Mouse (Mus musculus): ENCODE data around the gene Irf4. TPM values are rescaled to one million over a fixed set of nuclear protein-coding genes. Genes with fewer than 3 reads are reported as not detected.

Gene Irf4
- polyA plus RNA-seq, 1 experiment from 2014 or later = 0.12 TPM

- Histone ChIP-seq H3K9me3 (ENCODE audit: control insufficient read depth) (no peaks in the 10 kb centered on the region), H3K9ac (ENCODE audit: low read depth, low read length) (no peak overlapping the region), H3K27me3 (replicated peaks; ENCODE audit: control insufficient read depth, insufficient read depth, low read length) (no peaks in the 10 kb centered on the region), H3K4me3 (ENCODE audit: low read depth, low read length) (no peak overlapping the region), H3K4me2 (replicated peaks; ENCODE audit: low read depth) (no peak overlapping the region), H3K27ac (ENCODE audit: low read depth, low read length) (no peak overlapping the region), H3K36me3 (ENCODE audit: control insufficient read depth, insufficient read depth) (no peaks in the 10 kb centered on the region), H3K4me1 (replicated peaks; ENCODE audit: control insufficient read depth, insufficient read depth, low read length) (no peaks in the 10 kb centered on the region)
- 51% methylated on average over 8 of the region's 8 CpGs for WGBS
- no peak for ATAC-seq
- no peak for TF ChIP-seq CTCF (IDR thresholded peaks at IDR 0.05; ENCODE audit: low read depth)
These were observed 25.2 kb upstream of the Irf4 start for GRCm38 (mm10) chr13:30723858-30724257.

- H3K4me1 ChIP-seq (replicated peaks; ENCODE audit: control insufficient read depth, insufficient read depth, low read length) = no peaks in the 10 kb centered on the region
- ATAC-seq = no peak
- H3K4me3 ChIP-seq (ENCODE audit: low read depth, low read length) = no peak overlapping the region
- H3K27ac ChIP-seq (ENCODE audit: low read depth, low read length) = no peak overlapping the region
- no peak for TF ChIP-seq CTCF (IDR thresholded peaks at IDR 0.05; ENCODE audit: low read depth)
- 24% methylated on average over 7 of the region's 7 CpGs for WGBS
- H3K36me3 ChIP-seq (ENCODE audit: control insufficient read depth, insufficient read depth) = no peaks in the 10 kb centered on the region
- H3K9me3 ChIP-seq (ENCODE audit: control insufficient read depth) = no peaks in the 10 kb centered on the region
- H3K9ac ChIP-seq (ENCODE audit: low read depth, low read length) = no peak overlapping the region
- H3K4me2 ChIP-seq (replicated peaks; ENCODE audit: low read depth) = no peak overlapping the region
- no peaks in the 10 kb centered on the region for H3K27me3 ChIP-seq (replicated peaks; ENCODE audit: control insufficient read depth, insufficient read depth, low read length)
These were observed 24.2 kb upstream of the Irf4 start for GRCm38 (mm10) chr13:30724691-30725271.

GRCm38 (mm10) chr13:30726879-30727278 is 22.1 kb upstream of the Irf4 start:
- Histone ChIP-seq H3K36me3 (ENCODE audit: control insufficient read depth, insufficient read depth) (no peaks in the 10 kb centered on the region), H3K27ac (ENCODE audit: low read depth, low read length) (no peak overlapping the region), H3K27me3 (replicated peaks; ENCODE audit: control insufficient read depth, insufficient read depth, low read length) (no peaks in the 10 kb centered on the region), H3K9me3 (ENCODE audit: control insufficient read depth) (no peaks in the 10 kb centered on the region), H3K4me3 (ENCODE audit: low read depth, low read length) (no peak overlapping the region), H3K4me1 (replicated peaks; ENCODE audit: control insufficient read depth, insufficient read depth, low read length) (no peaks in the 10 kb centered on the region), H3K4me2 (replicated peaks; ENCODE audit: low read depth) (no peak overlapping the region), H3K9ac (ENCODE audit: low read depth, low read length) (no peak overlapping the region)
- no peak for TF ChIP-seq CTCF (IDR thresholded peaks at IDR 0.05; ENCODE audit: low read depth)
- no peak for ATAC-seq
- WGBS = 82% methylated on average over 4 of the region's 4 CpGs

- no peak for ATAC-seq
- Histone ChIP-seq H3K9me3 (ENCODE audit: control insufficient read depth) (no peaks in the 10 kb centered on the region), H3K27ac (ENCODE audit: low read depth, low read length) (no peak overlapping the region), H3K4me2 (replicated peaks; ENCODE audit: low read depth) (no peak overlapping the region), H3K36me3 (ENCODE audit: control insufficient read depth, insufficient read depth) (no peaks in the 10 kb centered on the region), H3K9ac (ENCODE audit: low read depth, low read length) (no peak overlapping the region), H3K27me3 (replicated peaks; ENCODE audit: control insufficient read depth, insufficient read depth, low read length) (no peaks in the 10 kb centered on the region), H3K4me3 (ENCODE audit: low read depth, low read length) (no peak overlapping the region), H3K4me1 (replicated peaks; ENCODE audit: control insufficient read depth, insufficient read depth, low read length) (no peaks in the 10 kb centered on the region)
- 91% methylated on average over 7 of the region's 7 CpGs for WGBS
- TF ChIP-seq CTCF (IDR thresholded peaks at IDR 0.05; ENCODE audit: low read depth) = no peak
These were observed 20.9 kb upstream of the Irf4 start for GRCm38 (mm10) chr13:30728155-30728554.

- no peaks in the 10 kb centered on the region for H3K9me3 ChIP-seq (ENCODE audit: control insufficient read depth)
- ATAC-seq = no peak
- H3K4me3 ChIP-seq (ENCODE audit: low read depth, low read length) = no peak overlapping the region
- no peaks in the 10 kb centered on the region for H3K27me3 ChIP-seq (replicated peaks; ENCODE audit: control insufficient read depth, insufficient read depth, low read length)
- no peak overlapping the region for H3K4me2 ChIP-seq (replicated peaks; ENCODE audit: low read depth)
- H3K36me3 ChIP-seq (ENCODE audit: control insufficient read depth, insufficient read depth) = no peaks in the 10 kb centered on the region
- H3K4me1 ChIP-seq (replicated peaks; ENCODE audit: control insufficient read depth, insufficient read depth, low read length) = no peaks in the 10 kb centered on the region
- TF ChIP-seq CTCF (IDR thresholded peaks at IDR 0.05; ENCODE audit: low read depth) = peak; percentile 38
- H3K9ac ChIP-seq (ENCODE audit: low read depth, low read length) = no peak overlapping the region
- 35% methylated on average over 6 of the region's 6 CpGs for WGBS
- no peak overlapping the region for H3K27ac ChIP-seq (ENCODE audit: low read depth, low read length)
These were observed 19.8 kb upstream of the Irf4 start for GRCm38 (mm10) chr13:30729245-30729644.

- Histone ChIP-seq H3K27ac (ENCODE audit: low read depth, low read length) (no peak overlapping the region), H3K9me3 (ENCODE audit: control insufficient read depth) (no peaks in the 10 kb centered on the region), H3K4me2 (replicated peaks; ENCODE audit: low read depth) (no peak overlapping the region), H3K36me3 (ENCODE audit: control insufficient read depth, insufficient read depth) (no peaks in the 10 kb centered on the region), H3K4me1 (replicated peaks; ENCODE audit: control insufficient read depth, insufficient read depth, low read length) (no peaks in the 10 kb centered on the region), H3K9ac (ENCODE audit: low read depth, low read length) (no peak overlapping the region), H3K27me3 (replicated peaks; ENCODE audit: control insufficient read depth, insufficient read depth, low read length) (no peaks in the 10 kb centered on the region), H3K4me3 (ENCODE audit: low read depth, low read length) (no peak overlapping the region)
- ATAC-seq = no peak
- 83% methylated on average over 15 of the region's 15 CpGs for WGBS
- TF ChIP-seq CTCF (IDR thresholded peaks at IDR 0.05; ENCODE audit: low read depth) = no peak
These were observed 18.8 kb upstream of the Irf4 start for GRCm38 (mm10) chr13:30730104-30730793.
